ENCODE assay signal across 16 mouse cellular contexts in the genomic region with DNA sequence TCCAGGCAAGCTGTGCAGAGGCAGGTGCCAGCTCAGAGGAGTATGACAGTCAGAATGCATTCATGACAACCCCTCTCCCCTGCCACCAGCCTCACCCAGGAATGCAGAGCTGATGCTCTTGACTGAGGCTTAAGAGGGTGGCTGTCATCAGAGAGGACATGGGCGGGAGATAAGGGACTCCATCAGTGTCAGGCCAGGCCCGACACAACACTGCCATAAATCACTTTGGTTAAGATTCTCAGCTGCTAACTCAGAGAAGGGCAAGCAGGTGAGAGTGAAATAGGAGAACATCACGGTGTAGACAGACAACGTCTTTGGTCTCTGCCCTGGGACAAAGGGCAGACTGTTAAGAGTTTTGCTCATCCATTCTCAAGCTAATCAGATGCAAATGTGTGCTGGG.
DNase-seq lines count a peak whose midpoint lies in the region; ATAC-seq and TF ChIP-seq lines count a peak whose summit lies in the region.
"Had no signal": no experiment of that assay in that cellular context is flagged by ENCODE, and none has a peak within 500 bp of the region (broad histone marks: within the 10 kb centered on the region; RNA-seq: fewer than 3 reads in every experiment).

No protein-coding gene starts in this region.

- no peak for TF ChIP-seq POLR2A in heart, adult 2 months (IDR thresholded peaks at IDR 0.05; ENCODE audit: insufficient read depth, low read depth, low read length)

- H3K9me3 ChIP-seq in heart, embryonic 12.5 days (replicated peaks), result no peaks in the 10 kb centered on the region
- no peaks in the 10 kb centered on the region for H3K9me3 ChIP-seq in kidney, embryonic 14.5 days (ENCODE audit: control insufficient read depth, low read length)
- H3K9me3 ChIP-seq: embryonic facial prominence, embryonic 13.5 days; G1E; limb, embryonic 15.5 days had no signal

- H3K36me3 ChIP-seq in heart, embryonic 12.5 days, result no peaks in the 10 kb centered on the region
- H3K36me3 ChIP-seq in heart, adult 2 months (ENCODE audit: control insufficient read depth, insufficient read depth, low read length), result no peaks in the 10 kb centered on the region
- no peaks in the 10 kb centered on the region for H3K36me3 ChIP-seq in kidney, embryonic 14.5 days (ENCODE audit: control insufficient read depth, insufficient read depth, low read length)
- H3K36me3 ChIP-seq: embryonic facial prominence, embryonic 13.5 days; G1E; limb, embryonic 15.5 days had no signal

- H3K79me2 ChIP-seq in heart, adult 2 months (replicated peaks; ENCODE audit: control insufficient read depth, insufficient read depth, low read length), result no peaks in the 10 kb centered on the region

- peak overlapping the region; percentile 14 for H3K27ac ChIP-seq in heart, embryonic 12.5 days (ENCODE audit: poor library complexity, severe bottlenecking)
- H3K27ac ChIP-seq in heart, adult 2 months, result no peak overlapping the region
- no peak overlapping the region for H3K27ac ChIP-seq in kidney, embryonic 14.5 days (ENCODE audit: low read depth, low read length)
- H3K27ac ChIP-seq: embryonic facial prominence, embryonic 13.5 days; limb, embryonic 15.5 days had no signal

- TF ChIP-seq CTCF in heart, adult 2 months (IDR thresholded peaks at IDR 0.05), result no peak

- ATAC-seq in heart, embryonic 12.5 days (ENCODE audit: insufficient number of reproducible peaks, low FRiP score), result peak; percentile 67; the same call in 1 of the 2 replicates
- ATAC-seq in kidney, embryonic 14.5 days (ENCODE audit: low FRiP score, low TSS enrichment), result no peak
- ATAC-seq: liver, postnatal 0 days had no signal

- no peak overlapping the region for H3K9ac ChIP-seq in heart, embryonic 12.5 days
- H3K9ac ChIP-seq in heart, adult 2 months (ENCODE audit: low read depth, low read length), result no peak overlapping the region
- no peak overlapping the region for H3K9ac ChIP-seq in kidney, embryonic 14.5 days (ENCODE audit: low read depth, low read length)
- H3K9ac ChIP-seq: embryonic facial prominence, embryonic 13.5 days; limb, embryonic 15.5 days; liver, postnatal 0 days had no signal

- intact Hi-C loops in heart, adult 2 months (cut with DNase I), result no loop called here

- 27% methylated on average over 4 of the region's 4 CpGs for WGBS in heart, embryonic 12.5 days
- 59% methylated on average over 4 of the region's 4 CpGs for WGBS in heart, adult 2 months
- WGBS in kidney, embryonic 14.5 days, result 30% methylated on average over 4 of the region's 4 CpGs

- no peak overlapping the region for H3K4me3 ChIP-seq in heart, embryonic 12.5 days
- no peak overlapping the region for H3K4me3 ChIP-seq in heart, adult 2 months
- no peak overlapping the region for H3K4me3 ChIP-seq in kidney, embryonic 14.5 days (ENCODE audit: low read length)
- H3K4me3 ChIP-seq: embryonic facial prominence, embryonic 13.5 days; limb, embryonic 15.5 days had no signal

- no peak for DNase-seq in heart, adult 2 months
- DNase-seq in kidney, adult 18-20 months, result peak; percentile 45
- peak; percentile 78 for DNase-seq in kidney, adult 9 months
- peak; percentile 60 to 61 for DNase-seq in kidney, postnatal 36 days
- no peak for DNase-seq in urinary bladder, postnatal 4 days (ENCODE audit: low spot score in 2 of 2)
- DNase-seq: adrenal gland, adult 2 months; cerebellum, adult 18-20 months; liver, postnatal 0 days; lung, postnatal 36 days; midbrain, embryonic 14.5 days; right cerebral cortex, postnatal 25 days had no signal

- H3K27me3 ChIP-seq in heart, embryonic 12.5 days (replicated peaks), result no peaks in the 10 kb centered on the region
- no peaks in the 10 kb centered on the region for H3K27me3 ChIP-seq in heart, adult 2 months (ENCODE audit: control insufficient read depth, insufficient read depth, low read length)
- H3K27me3 ChIP-seq in kidney, embryonic 14.5 days (ENCODE audit: control insufficient read depth, insufficient read depth, low read length), result no peaks in the 10 kb centered on the region; the same call in 1 of the 2 replicates
- H3K27me3 ChIP-seq: embryonic facial prominence, embryonic 13.5 days; limb, embryonic 15.5 days had no signal

- TF ChIP-seq EP300 in heart, adult 2 months (IDR thresholded peaks at IDR 0.05; ENCODE audit: insufficient read depth, low read depth, low read length), result no peak

- peaks cover 30% of the 10 kb centered on the region for H3K4me1 ChIP-seq in heart, embryonic 12.5 days (replicated peaks)
- no peaks in the 10 kb centered on the region for H3K4me1 ChIP-seq in heart, adult 2 months (ENCODE audit: control insufficient read depth, insufficient read depth, low read length)
- H3K4me1 ChIP-seq in kidney, embryonic 14.5 days (ENCODE audit: control insufficient read depth, insufficient read depth, low read length), result no peaks in the 10 kb centered on the region

- no peak overlapping the region for H3K4me2 ChIP-seq in heart, embryonic 12.5 days
- H3K4me2 ChIP-seq in kidney, embryonic 14.5 days (replicated peaks; ENCODE audit: low read depth, low read length), result no peak overlapping the region
- H3K4me2 ChIP-seq: embryonic facial prominence, embryonic 13.5 days; limb, embryonic 15.5 days had no signal

Comparison
In these comparisons a context has a peak if more than half of its experiments do, and no peak if none do; other contexts are left out.
1. DNase-seq: peak in kidney, adult 18-20 months (single experiment), kidney, adult 9 months (single experiment) and kidney, postnatal 36 days (2 of 2); none in heart, adult 2 months (0 of 2) and urinary bladder, postnatal 4 days (0 of 2).